Mouse (Mus musculus) spleen, adult 2 months (tissue): ENCODE results near the gene Pxn.

Experiments
- CTCF ChIP-seq: fragments of 200-500 bp; IDR thresholded peaks from 2 replicates; pipeline ENCODE4 v1.5.1; 2011; ENCODE audit warnings: mild to moderate bottlenecking, inconsistent platforms; ENCODE audit not compliant: insufficient read depth, insufficient read length, insufficient replicate concordance; ENCODE audit errors: extremely low read depth
- POLR2A ChIP-seq: fragments of 200-500 bp; IDR thresholded peaks from 2 replicates; pipeline ENCODE4 v1.6.1; 2011; ENCODE audit warnings: low read depth, low read length, inconsistent platforms

- TF ChIP-seq CTCF (no peak), POLR2A (no peak)
These were observed 11.0 kb downstream of the Pxn start for GRCm38 (mm10) chr5:115517501-115517900.
